Mouse (Mus musculus) left cerebral cortex, postnatal 36 days (tissue): Measurements from ENCODE around the gene Tmem63a. TPM values are rescaled to one million over a fixed set of nuclear protein-coding genes. Genes with fewer than 3 reads are reported as not detected.

ENCODE experiments used
- DNase-seq, 2 experiments: peaks; one replicate each; pipeline ENCODE4 v3.0.0; 2021 to 2022; ENCODE audit warnings: low spot score in 2 of 2, mixed read lengths in 1 of 2
- intact Hi-C: fragments of 180-260 bp; cut with DNase I; formaldehyde crosslinking; loops from one replicate; pipeline ENCODE4 v1.15.1; 2025
- total RNA-seq, 2 experiments: library from RNA; stranded (reverse); gene quantifications; 2 replicates each; pipeline ENCODE4 v1.2.3; 2021

Tmem63a gene
- total RNA-seq, 2 experiments from 2014 or later = 13.8 to 20.6 TPM

DNA sequence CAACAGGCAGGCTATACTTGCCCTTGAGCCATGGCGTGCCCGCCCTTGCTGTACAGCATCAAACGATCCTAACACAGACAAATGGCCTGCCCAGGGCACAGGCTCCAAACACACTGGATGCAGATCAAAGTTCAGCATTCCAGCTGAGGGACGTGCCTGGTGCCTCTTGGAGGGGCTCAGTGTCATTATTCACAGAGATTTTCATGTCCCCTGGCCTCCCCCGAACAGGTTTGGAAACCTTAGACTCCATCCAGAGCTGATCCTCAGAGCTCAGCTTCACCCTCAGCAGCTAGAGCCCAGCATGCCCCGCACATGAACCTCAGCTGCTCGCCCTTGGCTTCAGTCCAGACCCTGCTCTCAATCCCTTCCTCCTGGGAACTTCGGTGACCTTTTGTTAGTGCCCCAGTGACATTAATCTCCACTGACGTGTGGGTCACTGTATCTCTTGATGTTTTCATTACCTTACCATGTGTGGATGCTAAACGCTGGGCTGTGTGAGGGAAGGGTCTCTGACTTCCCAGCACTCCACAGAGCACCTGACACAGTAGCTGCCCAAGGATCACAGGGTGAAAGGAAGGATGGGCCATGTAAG, 58.5 kb downstream of the Tmem63a start:
- no peak for DNase-seq
- intact Hi-C loops = no loop called here

DNA sequence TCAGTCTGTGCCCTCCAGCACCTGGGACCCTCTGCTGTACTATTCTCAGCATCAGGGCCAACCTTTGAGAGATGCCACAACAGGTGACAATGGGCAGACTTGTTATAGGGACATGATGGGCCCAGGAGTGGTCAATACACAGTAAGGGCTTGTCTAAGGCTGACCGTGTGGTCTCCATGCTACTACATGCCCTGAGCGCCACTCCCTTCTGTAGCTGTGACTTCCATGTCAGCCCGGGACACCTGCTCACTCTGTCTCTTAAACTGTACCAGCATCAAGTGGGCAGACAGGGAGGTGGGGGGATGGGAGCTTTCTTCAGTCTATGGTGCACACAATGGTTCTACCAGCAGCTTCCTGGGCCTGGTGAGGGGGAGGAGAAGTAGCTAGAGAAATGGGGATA, 59.1 kb downstream of the Tmem63a start:
- intact Hi-C loops = no loop called here
- no peak for DNase-seq

DNA sequence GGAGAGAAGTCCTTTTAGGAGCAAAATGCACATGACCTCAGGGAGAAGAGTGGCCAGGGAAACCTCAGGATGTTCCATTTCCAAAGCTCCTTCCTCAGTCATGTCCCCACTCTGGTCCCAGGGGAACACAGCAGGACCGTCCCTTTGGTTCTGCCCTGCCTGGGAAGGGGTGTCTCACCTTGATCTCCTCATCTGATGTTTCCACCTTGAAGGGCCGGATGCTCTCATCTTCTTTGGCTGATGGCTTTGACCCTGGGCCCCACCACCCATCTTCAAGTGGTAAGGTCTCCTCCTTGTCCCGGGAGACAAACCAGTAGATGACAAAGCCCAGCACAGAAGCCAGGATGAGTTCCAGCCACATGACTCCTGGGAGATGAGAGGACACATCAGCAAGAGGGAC, 59.5 kb downstream of the Tmem63a start:
- no peak for DNase-seq
- intact Hi-C loops = no loop called here

DNA sequence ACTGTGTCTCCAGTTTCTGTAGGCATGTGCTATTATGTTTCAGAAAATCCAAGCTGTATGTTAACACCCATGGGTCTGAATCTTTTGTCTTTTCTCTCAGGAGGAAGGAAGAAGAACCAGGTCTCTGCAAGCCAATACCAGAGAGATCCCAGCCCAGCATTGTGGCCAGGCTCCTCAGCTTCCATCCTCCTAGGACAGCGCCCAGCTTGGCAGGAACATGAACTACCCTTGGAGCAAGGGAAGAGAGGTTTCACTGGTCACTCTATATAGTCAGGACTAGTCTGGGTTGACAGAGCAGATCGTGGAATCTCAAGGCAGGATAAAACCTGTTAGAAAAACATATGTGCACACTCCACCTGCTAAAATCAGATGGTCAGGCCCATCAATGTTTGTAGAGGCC, 61.6 kb downstream of the Tmem63a start:
- no peak for DNase-seq
- intact Hi-C loops = no loop called here

DNA sequence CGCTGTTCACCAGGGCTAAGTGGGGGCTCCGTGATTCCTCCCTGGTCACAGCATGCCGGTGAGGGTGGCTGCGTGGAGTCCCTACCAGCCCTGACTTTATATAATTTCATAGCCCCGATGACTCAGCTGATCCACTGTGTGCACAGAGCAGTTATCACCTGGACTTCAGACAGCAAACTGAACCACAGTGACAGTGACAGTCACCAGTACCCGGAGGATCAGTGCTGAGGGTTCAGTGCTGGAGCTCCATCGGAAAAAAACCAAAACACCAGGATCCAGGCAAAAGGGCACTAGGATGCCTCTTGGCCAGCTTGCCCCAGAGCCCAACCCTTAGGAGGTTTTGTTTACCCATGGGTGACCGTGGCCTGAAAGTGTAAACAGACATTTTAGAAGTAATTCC, 63.2 kb downstream of the Tmem63a start:
- DNase-seq = no peak
- intact Hi-C loops = no loop called here

DNA sequence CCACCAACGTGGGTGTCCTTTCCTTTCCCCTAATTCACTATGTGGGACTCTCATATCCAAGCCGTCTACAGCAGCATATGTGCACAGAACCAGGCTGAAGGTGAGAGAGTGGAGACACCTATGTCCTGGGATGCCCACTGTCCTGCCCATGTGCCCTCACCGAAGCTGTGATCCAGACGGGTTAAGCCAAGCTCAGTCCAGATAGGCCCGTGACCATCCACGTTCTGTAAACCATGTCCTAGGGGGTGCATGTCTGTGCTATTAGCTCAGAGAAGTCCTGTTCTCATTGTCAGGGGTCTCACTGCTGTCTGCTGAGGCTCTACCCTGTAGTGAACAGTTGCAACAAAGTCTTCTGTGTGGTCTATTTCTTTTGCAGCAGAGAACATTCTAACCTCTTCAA, 65.7 kb downstream of the Tmem63a start:
- no peak for DNase-seq
- intact Hi-C loops = no loop called here

DNA sequence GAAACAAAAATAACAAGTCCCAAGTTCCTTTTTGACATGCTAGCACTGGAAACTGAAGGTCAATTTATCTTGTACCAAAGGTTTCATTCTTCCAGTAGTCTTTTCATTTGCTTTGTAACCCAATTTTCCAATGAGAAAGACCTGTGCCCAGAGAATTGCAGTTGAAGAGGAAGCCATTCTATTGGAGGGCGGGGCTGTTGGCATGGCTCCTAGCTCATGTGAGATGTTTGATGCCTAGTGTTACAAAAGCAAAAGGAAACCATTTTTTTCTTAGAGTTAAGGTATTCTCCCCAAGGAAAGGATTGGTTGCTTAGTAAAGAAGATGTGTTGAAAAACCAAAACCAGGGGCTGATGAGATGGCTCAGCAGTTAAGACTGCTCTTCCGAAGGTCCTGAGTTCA, 66.1 kb downstream of the Tmem63a start:
- intact Hi-C loops = no loop called here
- no peak for DNase-seq

DNA sequence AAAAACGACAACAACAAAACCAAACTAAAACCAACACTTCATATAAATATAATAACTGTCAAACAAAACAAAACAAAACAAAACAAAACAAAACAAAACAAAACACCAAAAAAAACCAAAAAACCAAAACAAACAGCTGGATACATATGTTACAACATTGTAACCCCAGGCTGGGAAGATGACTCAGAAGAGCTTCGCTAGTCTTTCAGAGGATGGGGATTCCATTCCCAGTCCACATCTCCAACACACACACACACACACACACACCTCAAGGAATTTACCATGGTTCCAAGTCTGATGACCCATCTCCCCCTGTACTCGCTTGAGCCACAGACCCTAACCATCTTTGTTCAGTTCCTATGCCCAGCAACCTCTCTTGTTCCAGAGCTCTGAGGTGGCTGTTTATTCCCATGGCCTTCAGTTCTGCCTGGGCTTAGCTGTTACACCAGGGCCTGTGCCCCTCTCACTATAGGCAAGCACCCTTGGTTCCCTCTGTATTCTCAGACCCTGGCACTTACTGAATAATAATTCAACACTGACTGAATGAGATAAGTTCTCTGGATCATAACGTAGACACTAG, 67.0 kb downstream of the Tmem63a start:
- no peak for DNase-seq

DNA sequence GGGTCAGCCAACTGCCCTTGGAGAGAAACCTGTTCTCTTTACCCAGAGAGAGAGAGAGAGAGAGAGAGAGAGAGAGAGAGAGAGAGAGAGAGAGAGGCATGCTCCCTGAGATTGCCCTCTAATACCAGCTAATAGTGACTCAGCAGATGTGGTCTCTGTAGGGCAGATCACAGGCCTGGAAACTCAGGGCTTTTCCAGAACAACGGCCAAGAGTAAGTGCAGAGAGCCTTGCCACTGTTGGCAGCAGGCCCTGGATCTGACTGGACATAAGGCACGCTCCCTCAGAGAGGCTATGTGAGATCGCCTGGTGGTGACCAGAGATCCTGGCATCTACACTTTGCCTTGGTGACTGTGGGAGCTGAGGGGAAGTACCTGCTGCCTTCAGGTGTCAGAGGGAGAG, 67.6 kb downstream of the Tmem63a start:
- intact Hi-C loops = no loop called here
- DNase-seq = no peak

More for the DNA sequence above, 67.0 kb downstream of the Tmem63a start:
- intact Hi-C loops = no loop called here

DNA sequence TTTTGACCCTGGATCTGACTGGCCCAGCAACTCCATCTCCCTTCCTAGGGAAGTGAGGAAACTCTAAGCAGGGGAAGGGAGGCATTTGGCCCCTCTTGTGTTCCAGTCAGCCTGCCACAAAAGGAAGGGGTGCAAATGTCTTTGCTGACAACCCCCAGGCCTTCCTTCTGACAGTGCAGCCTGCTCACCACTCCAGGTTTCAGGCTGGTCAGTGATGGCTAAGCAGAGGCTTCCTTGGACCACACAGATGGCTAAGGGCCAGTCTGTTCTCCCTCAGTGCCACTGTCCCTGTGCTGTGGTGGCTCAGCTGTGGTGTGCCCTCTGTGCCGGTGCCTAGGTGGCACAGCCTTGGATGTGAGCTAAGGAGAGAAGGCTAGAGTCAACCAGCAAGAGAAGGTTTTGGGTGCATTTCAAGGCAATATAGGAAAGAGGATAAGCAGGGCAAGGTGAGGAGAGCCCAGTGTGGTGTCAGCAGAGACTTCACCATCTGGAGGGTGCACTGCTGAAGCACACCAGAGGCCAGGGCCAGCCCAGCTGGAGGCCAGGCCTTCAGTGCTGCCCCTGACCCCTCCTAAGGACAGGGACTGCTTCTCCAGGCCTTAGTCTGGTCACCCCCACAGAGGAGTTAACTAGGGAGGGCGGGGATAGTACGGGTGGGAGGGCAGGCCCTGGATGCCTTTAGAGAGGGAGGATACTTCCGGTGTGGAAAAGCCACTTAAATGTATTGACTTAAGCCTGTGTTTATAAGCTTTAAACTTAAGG, 68.2 kb downstream of the Tmem63a start:
- no peak for DNase-seq
- intact Hi-C loops = no loop called here

DNA sequence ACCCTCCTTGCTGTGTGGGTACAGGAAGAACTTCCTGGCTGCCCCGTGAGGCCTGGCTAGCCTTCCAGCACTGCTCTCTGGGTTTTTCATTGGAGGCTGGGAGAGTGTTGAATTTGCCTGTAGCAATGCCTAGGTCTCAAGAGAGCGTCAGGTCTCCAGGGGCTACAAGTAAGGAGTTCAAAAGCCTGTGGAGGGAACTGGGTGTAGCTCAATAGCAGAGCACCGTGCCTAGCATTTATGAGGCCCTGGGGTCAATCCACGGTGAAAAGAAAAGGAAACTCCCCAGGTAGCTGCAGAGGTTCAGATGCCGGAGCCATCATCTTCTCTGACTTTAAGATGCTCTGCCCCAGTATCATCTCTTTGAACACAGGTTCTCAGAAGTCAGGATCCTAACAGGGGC, 69.5 kb downstream of the Tmem63a start:
- intact Hi-C loops = no loop called here
- DNase-seq = no peak

DNA sequence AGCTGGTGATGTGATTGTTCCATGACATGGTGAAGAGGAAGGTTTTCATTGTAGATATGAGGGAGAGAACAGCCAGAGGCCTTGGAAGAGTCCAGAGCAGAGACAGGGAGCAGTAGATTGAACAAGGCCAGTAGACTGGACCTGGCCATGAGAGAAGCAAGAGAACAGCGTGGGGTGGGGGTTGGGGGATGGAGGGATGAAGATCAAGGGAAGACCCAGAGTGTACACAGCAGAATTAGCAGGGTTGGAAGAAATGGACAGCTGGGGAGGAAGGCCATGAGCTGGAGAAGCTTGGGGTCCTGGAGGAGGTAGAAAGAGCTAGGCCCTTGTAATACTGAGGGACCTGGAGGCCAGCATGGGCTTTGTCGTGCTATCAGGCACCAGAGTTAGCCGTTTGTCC, 70.3 kb downstream of the Tmem63a start:
- intact Hi-C loops = no loop called here
- DNase-seq = no peak

DNA sequence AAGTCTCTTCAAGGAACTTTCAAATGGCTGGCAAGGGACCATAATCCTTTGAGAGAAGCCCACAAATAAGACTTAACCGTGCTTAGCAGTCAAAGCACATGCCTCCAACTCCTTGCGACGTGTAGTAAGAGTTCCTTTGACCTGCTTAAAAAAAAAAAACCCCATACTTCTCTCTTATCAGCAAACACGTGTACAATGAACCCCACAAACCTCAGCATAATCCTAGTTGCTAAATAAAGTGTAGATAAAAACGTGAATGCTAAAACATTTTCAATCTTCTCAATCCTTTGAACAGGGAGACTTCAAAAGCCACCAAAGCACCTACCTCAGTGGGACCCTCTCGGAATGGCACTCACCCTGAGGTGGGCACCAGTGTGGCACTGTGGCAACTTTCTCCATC, 71.3 kb downstream of the Tmem63a start:
- intact Hi-C loops = no loop called here
- DNase-seq = no peak

DNA sequence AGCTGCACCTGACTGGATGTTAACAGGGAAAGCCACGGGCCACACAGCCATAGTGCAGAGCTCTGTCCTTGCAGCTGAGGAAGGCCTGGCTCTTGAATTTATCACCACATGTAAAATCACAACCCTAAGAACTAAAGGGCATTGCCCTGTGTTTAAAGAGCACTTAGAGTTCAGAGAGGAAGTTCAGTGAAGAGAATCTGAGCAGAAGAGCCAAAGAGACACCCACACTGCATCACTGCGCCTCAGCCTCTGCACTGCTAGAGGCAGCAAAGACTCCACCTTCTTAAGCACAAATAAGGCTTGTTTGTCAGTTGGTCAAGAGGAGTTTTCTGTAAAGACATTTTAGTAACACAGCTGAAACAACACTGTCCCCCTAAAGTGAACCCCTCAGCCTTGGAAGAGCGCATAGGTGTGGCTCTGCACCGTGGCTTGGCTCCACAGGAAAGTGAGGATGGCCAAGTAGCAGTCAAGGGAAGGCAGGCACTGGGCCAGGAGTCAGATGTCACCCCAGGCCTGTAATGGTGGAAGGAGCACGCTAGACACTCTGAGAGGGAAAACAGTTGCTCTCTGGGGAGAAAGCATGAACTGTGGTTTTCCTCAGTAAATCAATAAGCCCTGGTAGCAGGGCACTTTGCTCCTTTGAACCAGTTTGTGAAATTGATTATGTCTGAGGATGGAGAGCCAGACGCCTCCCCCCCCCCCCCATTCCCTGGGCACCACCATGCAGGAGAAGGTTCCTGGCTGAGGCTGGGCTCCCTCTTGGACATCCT, 72.8 kb downstream of the Tmem63a start:
- no peak for DNase-seq
- intact Hi-C loops = no loop called here

DNA sequence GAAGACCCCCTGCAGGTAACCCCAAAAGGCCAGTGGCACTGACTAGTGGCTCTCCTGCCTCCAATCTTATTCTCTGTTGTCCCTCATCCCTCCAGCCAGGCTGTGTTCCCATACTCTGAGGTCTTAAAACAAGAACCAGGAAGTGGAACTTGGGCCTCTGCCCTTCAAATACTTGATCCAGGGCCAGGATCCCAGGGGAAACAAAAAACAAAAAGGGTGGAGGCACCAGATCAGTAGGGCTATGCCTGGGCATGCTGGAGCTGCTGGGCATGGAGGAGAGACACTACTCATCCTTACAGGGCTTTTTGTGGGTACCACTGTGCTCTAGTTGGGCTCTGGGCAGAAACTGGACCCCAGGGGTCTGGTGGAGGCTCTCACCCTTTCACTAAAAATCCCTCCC, 73.4 kb downstream of the Tmem63a start:
- DNase-seq = peak in 1 of 2 experiments; percentile 34

DNA sequence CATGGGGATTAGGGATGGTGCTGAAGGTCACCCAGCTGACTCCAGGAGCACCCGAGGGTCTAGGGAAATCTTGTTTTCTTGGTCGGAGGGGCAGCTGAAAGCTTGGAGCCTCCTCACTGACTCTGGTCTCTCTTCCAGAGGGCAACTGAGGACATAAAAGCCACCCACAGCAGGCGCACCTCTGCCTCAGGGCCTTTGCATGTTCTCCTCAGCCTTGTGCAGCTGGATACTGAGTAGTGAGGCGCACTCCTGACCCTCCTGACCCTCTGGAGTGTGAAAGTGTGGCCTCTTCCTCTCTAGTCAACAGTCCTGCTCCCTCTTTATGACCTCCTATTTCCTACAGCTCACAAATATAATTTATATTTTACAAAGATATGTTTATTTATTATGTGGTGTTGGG, 73.9 kb downstream of the Tmem63a start:
- intact Hi-C loops = no loop called here
- DNase-seq = no peak

More for the DNA sequence above, 73.4 kb downstream of the Tmem63a start:
- intact Hi-C loops = no loop called here

DNA sequence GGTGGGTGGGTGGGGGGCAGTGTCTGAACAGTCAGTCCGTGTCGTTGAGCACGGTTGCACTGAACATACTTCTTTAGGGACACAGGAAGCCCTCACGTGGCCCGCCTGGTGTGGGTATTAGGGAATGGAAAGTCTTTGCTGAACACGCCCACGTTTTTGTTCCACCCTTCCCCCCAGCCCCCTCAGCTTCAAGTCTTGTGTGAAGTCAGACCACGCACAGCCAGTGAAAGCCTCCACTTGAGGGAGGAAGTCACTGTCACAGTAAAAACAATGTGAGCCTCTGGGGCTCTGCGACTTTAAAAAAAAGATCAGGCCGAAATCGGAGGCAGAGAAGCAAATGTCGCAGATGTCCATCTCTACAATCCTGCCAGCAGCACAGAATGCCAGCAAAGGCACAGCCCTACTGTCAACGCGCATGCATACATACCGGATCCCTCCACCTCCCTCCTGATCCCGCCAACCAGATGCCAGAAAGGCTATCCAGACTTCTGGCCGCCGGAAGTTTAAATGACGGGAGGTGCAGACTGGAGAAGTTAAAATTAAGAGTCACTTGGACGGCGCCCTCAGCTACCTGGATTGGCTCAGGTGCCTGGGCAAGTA, 74.5 kb downstream of the Tmem63a start:
- intact Hi-C loops = no loop called here
- peak; percentile 60 to 63 for DNase-seq

DNA sequence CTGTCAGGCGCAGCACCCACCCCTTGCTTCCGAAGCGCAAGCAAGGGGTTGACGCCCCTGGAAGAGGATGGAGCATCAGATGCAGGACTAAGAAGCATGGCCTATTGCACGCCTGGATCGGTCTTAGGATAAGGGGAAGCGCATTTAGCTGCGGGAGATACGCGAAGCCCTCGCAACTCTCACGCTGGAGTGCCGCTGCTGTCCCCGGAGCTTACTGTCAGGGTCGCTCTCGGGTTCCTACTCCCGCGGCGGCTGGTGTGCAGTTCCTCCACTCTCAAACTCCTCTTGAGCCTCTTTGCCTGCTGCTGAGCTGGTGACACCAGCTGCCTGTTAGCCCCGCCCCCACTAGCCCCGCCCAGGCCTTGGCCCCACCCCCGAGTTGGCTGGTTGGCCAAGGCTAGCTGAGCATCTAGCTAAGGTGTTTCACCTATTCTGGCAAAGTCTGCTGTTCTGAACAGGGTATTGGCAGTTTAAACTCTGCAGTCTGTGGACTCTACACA, 75.1 kb downstream of the Tmem63a start:
- intact Hi-C loops = no loop called here
- peak; percentile 62 to 66 for DNase-seq

DNA sequence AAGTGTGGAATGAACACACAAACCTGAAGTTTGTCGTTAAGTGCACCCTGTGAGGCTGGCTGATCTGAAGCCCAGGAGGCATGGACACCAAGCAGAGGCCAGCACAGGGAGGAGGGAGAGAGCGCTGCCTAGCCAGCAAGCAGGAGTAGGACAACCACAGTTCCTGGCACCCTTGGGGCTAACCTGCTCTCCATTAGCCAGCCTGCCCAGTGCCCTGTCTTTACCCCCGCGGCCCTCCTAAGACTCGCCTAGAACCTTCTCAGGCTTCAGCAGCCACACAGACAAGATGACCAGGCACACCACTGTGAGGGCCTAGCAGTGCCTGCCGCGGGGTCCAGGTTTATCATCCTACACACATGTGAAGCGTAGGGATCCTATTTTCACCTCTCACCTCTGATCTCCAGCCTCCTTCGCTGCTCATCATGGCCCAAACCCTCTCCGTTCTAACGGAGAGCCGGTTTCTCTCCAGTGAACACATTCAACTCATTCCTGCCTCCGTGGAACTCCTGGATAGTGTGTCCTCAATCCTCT, 75.8 kb downstream of the Tmem63a start:
- no peak for DNase-seq
- intact Hi-C loops = no loop called here
